Mouse (Mus musculus): Measurements from ENCODE around the gene Prpf3. TPM values are rescaled to one million over a fixed set of nuclear protein-coding genes. Genes with fewer than 3 reads are reported as not detected.

Gene Prpf3
- polyA plus RNA-seq, 1 experiment = 100 TPM

GRCm38 (mm10) chr3:95820046-95821010 is 35.4 kb downstream of the Prpf3 start:
- TF ChIP-seq EP300 (IDR thresholded peaks at IDR 0.05; ENCODE audit: insufficient read depth, low read depth, low read length) (no peak), POLR2A (IDR thresholded peaks at IDR 0.05; ENCODE audit: insufficient read depth, low read length) (no peak), CTCF (IDR thresholded peaks at IDR 0.05; ENCODE audit: low read depth, low read length) (no peak)
- Histone ChIP-seq H3K27ac (ENCODE audit: insufficient read depth, low read length) (peak overlapping the region; percentile 81), H3K9ac (ENCODE audit: low read depth, poor library complexity, severe bottlenecking) (peak overlapping the region; percentile 96), H3K27me3 (ENCODE audit: control insufficient read depth, insufficient read depth, low read length, poor library complexity, severe bottlenecking) (no peaks in the 10 kb centered on the region), H3K9me3 (replicated peaks; ENCODE audit: control insufficient read depth, insufficient read depth, low read length, poor library complexity, severe bottlenecking) (no peaks in the 10 kb centered on the region), H3K4me3 (ENCODE audit: low read depth, low read length) (peak overlapping the region; percentile 57), H3K36me3 (ENCODE audit: control insufficient read depth, insufficient read depth, low read length, poor library complexity, severe bottlenecking) (peaks cover 2% of the 10 kb centered on the region; the same call in 1 of the 2 replicates), H3K4me1 (ENCODE audit: control insufficient read depth, insufficient read depth, low read length) (no peaks in the 10 kb centered on the region)

GRCm38 (mm10) chr3:95819351-95819985 is 36.2 kb downstream of the Prpf3 start:
- Histone ChIP-seq H3K4me3 (ENCODE audit: low read depth, low read length) (peak overlapping the region; percentile 57), H3K9ac (ENCODE audit: low read depth, poor library complexity, severe bottlenecking) (peak overlapping the region; percentile 96), H3K4me1 (ENCODE audit: control insufficient read depth, insufficient read depth, low read length) (no peaks in the 10 kb centered on the region), H3K27me3 (ENCODE audit: control insufficient read depth, insufficient read depth, low read length, poor library complexity, severe bottlenecking) (no peaks in the 10 kb centered on the region), H3K9me3 (replicated peaks; ENCODE audit: control insufficient read depth, insufficient read depth, low read length, poor library complexity, severe bottlenecking) (no peaks in the 10 kb centered on the region), H3K36me3 (ENCODE audit: control insufficient read depth, insufficient read depth, low read length, poor library complexity, severe bottlenecking) (no peaks in the 10 kb centered on the region), H3K27ac (ENCODE audit: insufficient read depth, low read length) (peak overlapping the region; percentile 81)
- no peak for TF ChIP-seq CTCF (IDR thresholded peaks at IDR 0.05; ENCODE audit: low read depth, low read length)
- peak; percentile 59 for TF ChIP-seq POLR2A (IDR thresholded peaks at IDR 0.05; ENCODE audit: insufficient read depth, low read length)
- 0 out of 2 replicates have a peak, but pooled peaks have one; percentile 58 for TF ChIP-seq EP300 (IDR thresholded peaks at IDR 0.05; ENCODE audit: insufficient read depth, low read depth, low read length)

- TF ChIP-seq CTCF (IDR thresholded peaks at IDR 0.05; ENCODE audit: low read depth, low read length) (no peak), EP300 (IDR thresholded peaks at IDR 0.05; ENCODE audit: insufficient read depth, low read depth, low read length) (no peak), POLR2A (IDR thresholded peaks at IDR 0.05; ENCODE audit: insufficient read depth, low read length) (no peak)
- peak within 1 kb of the TSS; percentile 94 for H3K27ac ChIP-seq (ENCODE audit: insufficient read depth, low read length)
- H3K4me3 ChIP-seq (ENCODE audit: low read depth, low read length) = peak within 1 kb of the TSS; percentile 95
- no peaks in the 10 kb centered on the region for H3K36me3 ChIP-seq (ENCODE audit: control insufficient read depth, insufficient read depth, low read length, poor library complexity, severe bottlenecking)
- H3K27me3 ChIP-seq (ENCODE audit: control insufficient read depth, insufficient read depth, low read length, poor library complexity, severe bottlenecking) = no peaks in the 10 kb centered on the region
- no peaks in the 10 kb centered on the region for H3K4me1 ChIP-seq (ENCODE audit: control insufficient read depth, insufficient read depth, low read length)
- H3K9me3 ChIP-seq (replicated peaks; ENCODE audit: control insufficient read depth, insufficient read depth, low read length, poor library complexity, severe bottlenecking) = no peaks in the 10 kb centered on the region
- peak within 1 kb of the TSS; percentile 96 for H3K9ac ChIP-seq (ENCODE audit: low read depth, poor library complexity, severe bottlenecking)
Observed at GRCm38 (mm10) chr3:95818571-95819288, 37.0 kb downstream of the Prpf3 start, which contains the start of gene Rprd2. TSS of gene Rprd2 (minus strand) at chr3:95818863.

- H3K9ac ChIP-seq (ENCODE audit: low read depth, poor library complexity, severe bottlenecking) = peak overlapping the region; percentile 96
- no peaks in the 10 kb centered on the region for H3K36me3 ChIP-seq (ENCODE audit: control insufficient read depth, insufficient read depth, low read length, poor library complexity, severe bottlenecking)
- H3K9me3 ChIP-seq (replicated peaks; ENCODE audit: control insufficient read depth, insufficient read depth, low read length, poor library complexity, severe bottlenecking) = no peaks in the 10 kb centered on the region
- TF ChIP-seq POLR2A (IDR thresholded peaks at IDR 0.05; ENCODE audit: insufficient read depth, low read length) = no peak
- TF ChIP-seq EP300 (IDR thresholded peaks at IDR 0.05; ENCODE audit: insufficient read depth, low read depth, low read length) = no peak
- no peak for TF ChIP-seq CTCF (IDR thresholded peaks at IDR 0.05; ENCODE audit: low read depth, low read length)
- H3K27me3 ChIP-seq (ENCODE audit: control insufficient read depth, insufficient read depth, low read length, poor library complexity, severe bottlenecking) = no peaks in the 10 kb centered on the region
- no peaks in the 10 kb centered on the region for H3K4me1 ChIP-seq (ENCODE audit: control insufficient read depth, insufficient read depth, low read length)
- H3K27ac ChIP-seq (ENCODE audit: insufficient read depth, low read length) = peak overlapping the region; percentile 94
- peak overlapping the region; percentile 95 for H3K4me3 ChIP-seq (ENCODE audit: low read depth, low read length)
Observed at GRCm38 (mm10) chr3:95818026-95818511, 37.6 kb downstream of the Prpf3 start.

- H3K36me3 ChIP-seq (ENCODE audit: control insufficient read depth, insufficient read depth, low read length, poor library complexity, severe bottlenecking) = no peaks in the 10 kb centered on the region; the same call in 1 of the 2 replicates
- TF ChIP-seq CTCF (IDR thresholded peaks at IDR 0.05; ENCODE audit: low read depth, low read length) (no peak), POLR2A (IDR thresholded peaks at IDR 0.05; ENCODE audit: insufficient read depth, low read length) (no peak), EP300 (IDR thresholded peaks at IDR 0.05; ENCODE audit: insufficient read depth, low read depth, low read length) (no peak)
- H3K27me3 ChIP-seq (ENCODE audit: control insufficient read depth, insufficient read depth, low read length, poor library complexity, severe bottlenecking) = no peaks in the 10 kb centered on the region
- no peaks in the 10 kb centered on the region for H3K9me3 ChIP-seq (replicated peaks; ENCODE audit: control insufficient read depth, insufficient read depth, low read length, poor library complexity, severe bottlenecking)
- no peak overlapping the region for H3K4me3 ChIP-seq (ENCODE audit: low read depth, low read length)
- no peaks in the 10 kb centered on the region for H3K4me1 ChIP-seq (ENCODE audit: control insufficient read depth, insufficient read depth, low read length)
- no peak overlapping the region for H3K27ac ChIP-seq (ENCODE audit: insufficient read depth, low read length)
- H3K9ac ChIP-seq (ENCODE audit: low read depth, poor library complexity, severe bottlenecking) = no peak overlapping the region
Observed at GRCm38 (mm10) chr3:95816681-95817080, 39.0 kb downstream of the Prpf3 start.

Measured in ES-Bruce4 (cell line).